Mouse (Mus musculus) erythroblast, embryonic 14.5 days (primary cell): ENCODE measurements around the gene Kmt2e.

Source experiments
- GATA1 ChIP-seq: IDR thresholded peaks from 2 replicates; pipeline ENCODE4 v1.6.1; 2012; ENCODE audit warnings: low read length, inconsistent platforms, mixed read lengths
- TAL1 ChIP-seq: IDR thresholded peaks from 3 replicates; pipeline ENCODE4 v1.6.1; 2012; ENCODE audit warnings: low read length, inconsistent platforms, mixed read lengths

- no peak for TF ChIP-seq GATA1
- TF ChIP-seq TAL1: no peak
Observed at GRCm38 (mm10) chr5:23523936-23524335, 89.7 kb downstream of the Kmt2e start.
